Mouse (Mus musculus): Measurements from ENCODE around the gene Zfp580.

- TF ChIP-seq CTCF (conservative IDR thresholded peaks at IDR 0.05; ENCODE audit: low read length) (no peak), POU5F1 (IDR thresholded peaks at IDR 0.05; ENCODE audit: borderline replicate concordance, low read length) (no peak), NANOG (IDR thresholded peaks at IDR 0.05; ENCODE audit: borderline replicate concordance, low read length) (no peak)
Observed at GRCm38 (mm10) chr7:5058631-5059030, 7.3 kb downstream of the Zfp580 start.

All from E14TG2a.4 (cell line).